Mouse (Mus musculus) heart, adult 11 months (tissue): ENCODE measurements at regions not wholly inside any gene's neighbourhood (a gene's known extent, or its start where the extent isn't known, plus 50 kb on each side); places are given as distances from the start of the nearest gene placed in this dataset.
"Not testable (repeated sequence)": the region's sequence is repeated elsewhere in the genome, so short reads cannot be mapped to it uniquely, and the experiment has no call there.

Experiments
- DNase-seq: peaks from one replicate; pipeline ENCODE4 v3.0.0; 2022

DNA sequence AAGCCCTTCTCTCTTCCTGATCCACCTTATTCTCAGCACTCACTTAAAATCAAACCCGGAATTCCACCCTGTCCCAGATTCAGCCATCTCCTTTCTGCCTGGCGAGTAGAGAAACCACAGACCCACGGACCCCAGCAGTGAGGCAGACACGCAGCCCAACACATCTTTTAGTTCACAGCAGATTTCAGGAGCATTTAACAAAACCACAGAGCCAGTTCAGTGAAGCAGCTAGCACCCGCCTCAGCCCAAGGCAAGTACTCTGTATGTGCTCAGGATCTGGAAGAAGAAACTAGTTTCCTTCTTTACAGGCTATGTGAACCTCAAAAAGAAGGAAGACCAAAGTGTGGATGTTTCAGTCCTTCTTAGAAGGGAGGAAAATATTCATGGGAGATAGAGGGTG is 560.6 kb downstream of the Nyap2 start:
- DNase-seq = no peak

DNA sequence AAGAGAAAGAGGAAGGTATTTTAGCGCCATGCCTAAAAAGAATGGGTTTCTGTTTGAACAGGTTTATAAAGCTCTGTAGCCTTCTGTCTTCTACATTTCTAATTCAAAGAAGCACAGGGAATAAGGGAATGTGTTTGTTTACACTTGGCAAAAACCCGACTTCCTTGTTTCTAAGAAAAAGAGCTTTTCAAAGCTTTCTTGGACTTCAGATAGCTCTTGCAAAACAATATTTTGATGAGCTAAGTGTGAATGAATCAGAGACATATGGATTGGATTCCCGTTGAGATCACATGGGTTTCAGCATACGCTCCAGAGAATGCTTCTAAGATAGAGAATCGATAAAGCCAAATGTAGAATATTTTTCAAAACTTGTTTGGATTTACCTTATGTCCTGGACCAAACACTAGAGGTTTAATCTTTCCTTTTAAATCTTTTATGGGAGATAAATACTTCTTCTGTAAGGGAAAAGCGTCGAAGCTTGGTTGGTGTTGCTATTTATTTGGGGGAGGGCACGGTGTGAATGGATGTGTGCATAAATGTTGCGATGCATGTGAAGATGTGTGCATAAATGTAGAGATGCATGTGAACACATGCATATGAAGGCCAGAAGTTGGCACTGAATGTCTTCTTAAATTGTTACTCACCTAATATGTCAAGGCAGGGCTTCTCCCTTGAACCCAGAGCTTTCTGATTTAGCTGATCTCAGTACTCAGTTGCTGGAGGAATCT is 576.4 kb downstream of the Nyap2 start:
- no peak for DNase-seq

DNA sequence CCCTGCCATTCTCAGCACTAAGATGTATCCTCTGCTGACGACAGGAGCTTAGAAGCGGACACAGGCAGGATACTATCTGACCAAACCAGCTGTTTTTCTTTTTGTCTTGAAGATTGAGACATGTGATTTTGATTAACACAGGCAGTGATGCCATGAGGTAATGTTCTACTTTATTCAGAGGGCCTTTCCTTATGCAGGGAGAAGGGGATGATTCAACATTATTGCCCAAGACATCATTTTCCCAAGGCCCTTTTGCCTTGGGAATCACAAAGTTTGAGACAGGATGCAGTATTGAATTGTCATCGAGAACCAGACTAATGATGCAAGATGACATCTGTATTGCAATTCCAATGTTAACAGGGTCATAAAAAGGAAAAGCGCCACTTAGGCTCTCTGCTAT is 571.7 kb upstream of the Gm9747 start:
- peak; percentile 87 for DNase-seq

DNA sequence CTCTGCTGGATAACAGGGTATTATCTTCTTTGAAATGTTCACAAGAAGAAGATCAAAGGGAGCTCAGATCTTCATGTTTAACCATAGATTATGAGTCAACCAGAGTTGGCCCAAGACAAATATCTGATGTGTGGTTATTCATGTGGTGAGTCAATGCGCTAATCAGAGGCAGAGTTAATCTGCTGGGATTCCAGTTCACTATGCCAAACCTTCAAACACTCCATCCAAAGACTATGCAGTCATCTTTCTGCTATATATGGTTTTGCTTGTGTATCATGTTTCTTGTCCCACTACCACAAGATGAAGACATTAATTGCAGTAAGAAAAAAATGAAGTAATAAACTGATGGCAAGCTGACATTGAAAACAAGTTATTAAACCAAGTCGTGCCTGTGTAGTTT is 561.8 kb upstream of the Gm9747 start:
- DNase-seq = no peak

DNA sequence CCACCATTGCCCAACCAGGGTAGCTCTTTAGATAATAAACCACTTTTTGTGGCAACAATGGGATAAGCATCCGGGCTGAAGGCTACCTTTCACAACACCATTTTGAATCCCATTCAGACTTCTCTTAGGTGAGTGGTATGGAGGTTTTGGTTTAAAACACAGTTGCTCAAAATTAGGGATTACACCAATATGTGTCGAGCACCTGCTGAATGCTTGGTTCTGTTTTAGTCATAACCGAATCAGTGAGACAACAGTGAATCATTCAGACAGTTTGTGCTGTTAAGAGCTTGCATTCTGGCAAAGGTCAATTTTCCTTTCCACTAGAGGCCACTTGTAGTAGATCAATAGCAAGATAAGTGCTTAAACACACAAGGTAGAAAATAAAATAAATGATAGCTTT is 561.2 kb upstream of the Gm9747 start:
- DNase-seq = no peak

DNA sequence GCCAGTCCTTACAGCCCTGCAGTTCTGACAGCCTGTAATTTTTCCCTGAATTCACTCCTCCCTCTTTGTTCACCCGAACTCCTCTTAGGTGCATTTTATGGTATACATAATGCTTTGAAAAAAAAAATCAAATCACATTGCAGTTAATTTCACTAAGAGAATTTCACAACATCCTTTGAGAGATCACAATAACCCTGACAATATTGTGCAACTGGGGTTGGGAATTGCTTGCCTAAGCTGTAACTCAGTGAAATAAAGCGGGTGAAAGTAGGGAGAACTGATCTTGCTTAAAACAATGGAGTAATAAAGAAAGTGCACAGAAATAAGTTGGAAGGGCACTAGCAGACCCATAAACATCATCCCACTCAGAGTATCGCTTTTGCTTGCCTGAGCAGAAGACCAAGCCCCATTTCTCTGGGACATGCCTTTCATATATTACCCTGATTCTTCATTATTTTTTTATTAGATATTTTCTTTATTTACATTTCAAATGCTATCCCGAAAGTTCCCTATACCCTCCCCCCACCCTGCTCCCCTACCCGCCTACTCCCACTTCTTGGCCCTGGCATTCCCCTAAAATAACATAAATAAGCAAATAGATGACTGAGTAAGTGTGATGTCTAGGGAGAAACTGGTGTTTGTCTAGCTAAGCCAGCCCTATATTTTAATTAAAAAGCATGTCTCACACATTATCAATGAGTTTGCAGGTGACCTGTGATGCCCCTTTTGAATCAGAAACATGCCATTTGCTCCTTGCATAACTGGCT is 557.2 kb upstream of the Gm9747 start:
- no peak for DNase-seq

DNA sequence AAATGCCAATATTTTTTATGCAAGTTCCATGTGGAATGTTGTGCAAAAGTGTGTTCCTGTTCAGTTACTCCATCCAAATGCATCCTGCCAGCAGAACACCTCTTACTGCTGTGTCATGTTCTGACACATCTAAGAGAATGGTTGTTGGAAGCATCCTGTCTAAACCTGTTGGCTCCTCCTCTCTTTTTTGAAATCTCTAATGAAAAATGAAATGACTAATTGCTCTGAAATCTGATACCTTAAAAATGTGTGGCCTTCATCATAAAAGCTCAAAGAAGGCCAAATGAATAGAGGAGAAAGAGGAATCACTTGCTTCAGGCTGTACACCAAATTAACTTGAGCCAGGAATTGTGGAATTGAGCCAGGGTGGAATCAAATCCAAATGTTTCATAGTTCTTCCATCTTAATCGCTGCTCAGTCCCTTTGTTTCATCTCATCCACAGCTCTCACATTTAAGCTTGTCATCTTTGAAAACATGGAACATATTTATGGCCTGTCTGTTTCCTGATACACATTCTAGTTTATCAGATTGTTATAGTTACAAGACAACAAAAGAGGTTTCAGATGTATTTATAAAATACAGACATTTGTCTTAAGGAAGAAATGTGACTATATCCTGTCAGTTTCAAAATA is 555.0 kb upstream of the Gm9747 start:
- DNase-seq = no peak

DNA sequence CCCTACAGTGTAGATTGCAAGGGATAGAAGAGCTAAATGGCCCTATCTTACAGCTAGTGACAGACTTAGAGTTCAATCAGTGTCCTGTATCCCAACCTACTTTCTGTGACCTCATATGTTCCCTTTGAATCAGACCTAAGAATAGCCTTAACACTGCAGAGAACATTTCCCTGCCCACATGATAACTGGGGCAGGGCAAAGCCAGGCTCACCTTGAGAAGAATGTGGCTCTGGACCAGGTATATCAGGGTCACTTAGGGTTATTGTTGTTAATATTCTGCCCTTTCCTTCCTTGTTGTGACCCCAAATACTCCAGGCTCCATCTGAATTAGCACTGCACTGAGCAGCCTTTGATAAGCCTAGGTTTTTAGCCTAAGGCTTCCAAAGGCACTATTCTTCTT is 536.8 kb upstream of the Gm9747 start:
- peak; percentile 91 for DNase-seq

DNA sequence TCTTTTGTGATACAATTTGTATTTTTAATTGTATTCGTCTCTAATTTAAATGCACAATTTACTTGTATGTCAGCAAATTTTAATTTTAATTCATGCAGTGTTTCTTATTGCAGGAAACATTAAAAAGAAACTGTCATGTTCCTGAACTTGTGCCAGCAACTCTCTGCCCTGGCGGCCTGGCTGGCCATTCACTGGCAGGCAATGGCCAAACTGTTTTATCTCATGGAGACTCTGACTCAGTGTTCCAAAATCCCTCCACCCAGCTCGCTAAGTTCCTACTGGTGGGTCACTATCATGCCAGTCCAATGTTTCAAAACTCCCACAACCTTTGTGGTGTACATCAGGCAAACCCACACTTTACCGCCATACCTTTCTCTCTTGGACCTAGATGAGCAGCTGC is 523.7 kb upstream of the Gm9747 start:
- DNase-seq = peak; percentile 90

DNA sequence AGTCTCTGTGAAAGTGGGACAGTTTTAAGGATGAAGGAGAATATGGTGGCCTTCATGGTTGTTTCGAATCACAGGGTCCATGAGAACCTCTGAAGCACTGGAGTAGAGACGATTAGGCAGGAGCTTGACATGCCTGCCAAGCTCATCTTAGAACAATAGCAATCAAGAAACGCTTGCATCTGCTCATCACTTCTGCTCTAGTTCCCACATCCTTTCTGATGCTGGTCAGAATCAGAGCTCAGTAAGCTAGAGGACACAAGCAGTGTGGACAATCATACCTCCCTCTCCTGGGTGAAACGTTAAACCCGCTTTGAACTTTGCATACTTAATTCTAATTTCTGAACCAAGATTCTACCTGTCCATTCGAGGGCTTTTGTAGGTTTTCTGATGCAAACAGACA is 515.8 kb upstream of the Gm9747 start:
- DNase-seq = no peak

DNA sequence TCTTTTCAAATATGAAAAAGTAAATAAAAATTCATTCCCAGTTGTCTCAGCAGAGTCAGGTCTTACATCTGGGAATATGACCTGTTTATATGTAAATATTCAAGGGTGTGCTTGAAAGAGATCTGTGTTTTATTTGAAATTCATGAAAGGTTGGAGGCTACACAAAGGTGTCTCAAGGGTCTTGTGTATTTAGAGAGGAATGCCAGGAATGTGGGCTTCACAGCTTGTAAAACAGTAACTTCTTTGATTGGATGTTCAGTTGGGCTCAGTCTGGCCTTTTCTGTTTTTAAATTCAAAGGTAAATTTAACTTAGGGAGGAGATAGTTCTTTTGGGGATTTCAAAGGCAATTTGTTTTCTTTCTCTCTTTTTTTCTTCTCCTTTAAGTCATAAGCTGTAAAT is 514.7 kb upstream of the Gm9747 start:
- DNase-seq = no peak

DNA sequence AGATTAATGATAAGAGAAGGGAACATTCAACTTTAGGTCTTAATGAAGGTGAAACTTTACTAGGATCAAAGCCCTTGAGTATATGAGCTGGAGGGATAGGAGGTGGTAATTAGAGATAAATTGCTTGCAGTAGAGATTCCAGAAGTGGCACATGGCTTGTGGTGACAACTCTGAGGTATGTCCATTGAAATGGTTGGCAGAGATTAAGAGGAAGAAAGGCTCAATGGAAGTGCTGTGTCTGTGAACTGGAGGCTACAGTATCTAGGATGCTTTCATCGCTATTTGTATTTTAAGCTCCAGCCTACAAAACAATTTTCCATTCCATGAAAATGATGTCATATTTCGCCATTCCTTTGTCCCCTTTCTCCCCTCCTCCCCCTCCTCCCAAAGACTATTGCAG is 508.1 kb upstream of the Gm9747 start:
- DNase-seq = no peak

DNA sequence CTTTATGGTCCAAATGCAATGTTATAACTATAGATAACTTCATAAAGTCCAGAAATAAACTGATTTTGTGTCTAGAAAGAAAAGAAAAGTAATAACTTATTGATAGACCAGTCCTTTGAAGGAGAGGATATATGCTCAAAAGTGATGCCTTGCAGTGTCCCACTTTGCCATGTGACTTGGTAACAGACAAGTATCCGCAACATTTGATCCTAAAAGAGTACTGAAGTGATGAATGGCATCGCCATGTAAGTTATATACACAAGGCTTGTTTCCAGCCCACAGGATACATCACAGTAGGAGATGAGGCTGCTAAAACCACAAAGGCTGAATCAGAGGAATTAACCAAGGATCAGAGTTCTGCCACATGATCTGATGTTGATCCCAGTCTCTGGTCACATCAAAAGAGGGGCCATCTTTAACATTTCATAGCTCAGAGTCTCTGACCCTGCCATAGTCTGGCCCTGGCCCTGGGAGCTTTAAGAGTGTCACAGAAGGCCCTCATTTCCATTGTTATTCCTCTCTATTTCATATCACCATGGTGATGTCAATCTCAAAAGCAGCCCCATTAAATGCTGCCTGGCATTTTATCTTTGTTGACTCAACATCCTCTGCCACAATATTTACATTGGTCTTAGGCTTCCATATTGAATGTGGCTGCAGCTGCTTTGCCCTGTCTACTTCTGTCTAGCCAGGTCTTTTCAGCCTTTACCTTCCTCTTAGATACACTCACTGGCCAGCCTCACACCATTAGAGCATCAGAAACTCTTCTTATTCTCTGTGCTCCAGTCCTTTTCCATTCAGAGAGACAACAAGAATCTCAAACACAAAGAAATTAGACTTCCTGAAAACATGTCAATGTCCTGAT is 506.4 kb upstream of the Gm9747 start:
- no peak for DNase-seq

DNA sequence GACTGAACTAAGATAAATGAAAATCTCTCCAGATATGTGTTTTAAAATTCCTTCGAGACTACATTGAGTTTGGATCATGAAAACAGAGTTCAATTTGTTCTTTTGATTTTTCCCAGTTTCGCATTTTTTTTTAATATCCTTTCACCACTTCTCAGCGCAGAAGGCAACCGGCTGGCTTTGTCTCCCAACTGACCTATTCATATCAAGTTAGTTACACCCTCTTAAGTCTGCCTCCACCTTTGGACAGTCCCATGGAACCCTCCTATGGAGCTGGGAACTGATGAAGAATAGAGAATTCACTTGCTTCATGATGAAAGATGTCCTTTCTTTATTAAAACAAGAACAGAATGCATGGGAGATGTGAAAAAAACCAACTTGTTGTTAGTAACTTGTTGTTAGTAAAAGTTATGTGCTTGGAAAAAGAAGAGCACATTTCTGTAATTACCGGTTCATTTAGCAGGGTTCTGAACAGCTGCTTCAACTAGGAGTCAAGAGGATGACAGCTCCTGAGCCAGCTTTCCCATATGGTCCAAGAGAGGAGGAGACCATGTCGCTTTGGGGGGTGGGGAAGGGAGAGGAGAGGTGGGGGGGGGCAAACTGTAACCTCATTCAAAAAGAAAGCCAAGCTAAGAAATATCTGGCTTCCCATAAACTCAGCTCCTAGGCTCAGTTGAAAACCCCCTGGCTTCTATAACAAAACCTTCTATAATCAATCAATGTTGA is 495.6 kb upstream of the Gm9747 start:
- DNase-seq = peak; percentile 89

DNA sequence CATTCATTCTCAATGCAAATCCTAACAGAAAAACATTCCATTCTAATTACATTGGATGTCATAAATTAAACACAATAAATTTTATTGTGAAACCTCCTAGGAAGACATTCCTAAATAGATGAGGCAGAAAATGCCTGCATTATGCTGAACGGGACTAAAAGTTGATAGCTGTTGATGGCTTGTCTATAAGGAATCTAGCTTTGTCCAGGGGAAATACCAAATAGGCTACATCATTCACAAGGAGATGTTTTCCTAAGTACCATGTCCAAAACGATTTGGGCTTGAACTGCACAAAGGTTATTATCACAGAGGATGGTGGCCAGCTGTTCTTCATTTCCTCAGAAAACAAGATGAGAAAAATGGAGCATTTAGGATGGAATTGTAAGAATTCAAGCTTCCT is 494.5 kb upstream of the Gm9747 start:
- peak; percentile 62 for DNase-seq

DNA sequence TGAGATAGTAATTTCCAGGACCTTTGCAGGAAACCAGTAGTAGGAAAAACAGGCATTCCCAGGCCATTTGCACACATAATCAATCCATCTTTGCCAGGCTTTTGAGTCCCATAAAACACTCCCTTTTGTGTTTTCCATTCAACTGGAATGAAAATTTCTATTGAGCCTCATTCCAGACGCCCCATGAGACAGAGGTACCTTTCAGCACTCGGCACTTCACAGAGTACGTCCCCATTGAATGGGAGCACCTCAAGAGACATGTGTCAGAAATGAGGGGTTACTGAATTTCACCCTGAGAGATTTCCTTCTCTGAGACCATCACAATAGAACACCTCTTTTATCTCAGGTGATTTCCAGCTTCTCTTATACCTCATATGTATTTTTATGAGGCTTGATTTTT is 493.5 kb upstream of the Gm9747 start:
- DNase-seq = peak; percentile 71

DNA sequence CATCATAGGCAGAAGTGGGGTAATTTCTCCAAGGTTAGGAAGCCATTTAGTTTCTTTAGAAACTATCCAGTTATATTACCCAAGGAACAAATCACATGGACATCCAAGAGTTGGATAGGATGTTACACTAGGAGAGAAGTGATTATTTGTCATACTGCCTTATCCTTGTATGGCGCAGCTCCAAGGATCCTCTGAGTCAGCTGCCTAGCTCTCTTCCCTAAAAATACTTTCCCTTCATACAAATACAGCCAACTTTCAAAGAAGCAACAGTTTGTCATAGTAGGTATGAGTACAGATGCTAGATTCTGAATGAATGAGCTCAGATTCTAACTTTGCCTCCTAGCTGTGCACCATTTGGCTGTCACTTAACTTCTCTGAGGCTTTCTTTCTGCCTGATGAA is 492.9 kb upstream of the Gm9747 start:
- peak; percentile 88 for DNase-seq

DNA sequence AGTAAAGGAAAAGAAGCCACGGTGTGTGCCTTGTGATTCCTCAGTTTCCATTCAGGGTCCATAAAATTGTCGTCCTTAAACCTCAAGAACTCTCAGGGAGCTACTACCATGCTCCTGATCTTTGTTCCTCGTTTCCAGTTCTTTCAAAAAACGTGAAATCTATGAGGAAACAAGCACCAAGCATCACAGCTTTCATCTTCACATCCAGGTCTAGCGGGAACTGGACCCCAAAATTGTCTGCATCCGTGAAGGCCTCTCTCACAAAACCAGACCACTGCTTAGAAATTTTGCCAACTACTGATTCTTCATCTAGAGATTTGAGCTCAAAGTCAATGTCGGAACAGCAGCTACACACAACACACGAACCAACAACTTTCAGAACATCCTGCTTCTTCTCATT is 491.0 kb upstream of the Gm9747 start:
- DNase-seq = not testable (repeated sequence)

DNA sequence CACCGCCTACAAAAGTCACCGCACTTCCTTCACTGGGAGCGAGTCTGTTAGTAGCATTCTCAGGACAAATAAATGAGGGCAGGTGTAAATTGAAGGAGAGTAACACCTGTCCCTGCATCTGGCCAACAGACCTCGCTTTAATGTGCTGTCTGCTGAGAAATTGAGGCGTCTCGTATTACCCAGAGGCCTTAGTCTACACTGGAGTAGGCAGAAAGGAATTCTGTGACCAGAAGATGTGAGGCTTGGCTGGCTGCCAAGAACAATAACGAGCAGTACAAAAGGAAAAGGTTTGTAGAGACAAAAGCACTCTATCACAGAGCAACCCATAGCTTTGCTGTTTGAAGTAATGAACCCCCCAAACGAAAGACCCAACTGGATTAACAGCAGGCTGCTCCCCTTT is 488.4 kb upstream of the Gm9747 start:
- DNase-seq = peak; percentile 89

DNA sequence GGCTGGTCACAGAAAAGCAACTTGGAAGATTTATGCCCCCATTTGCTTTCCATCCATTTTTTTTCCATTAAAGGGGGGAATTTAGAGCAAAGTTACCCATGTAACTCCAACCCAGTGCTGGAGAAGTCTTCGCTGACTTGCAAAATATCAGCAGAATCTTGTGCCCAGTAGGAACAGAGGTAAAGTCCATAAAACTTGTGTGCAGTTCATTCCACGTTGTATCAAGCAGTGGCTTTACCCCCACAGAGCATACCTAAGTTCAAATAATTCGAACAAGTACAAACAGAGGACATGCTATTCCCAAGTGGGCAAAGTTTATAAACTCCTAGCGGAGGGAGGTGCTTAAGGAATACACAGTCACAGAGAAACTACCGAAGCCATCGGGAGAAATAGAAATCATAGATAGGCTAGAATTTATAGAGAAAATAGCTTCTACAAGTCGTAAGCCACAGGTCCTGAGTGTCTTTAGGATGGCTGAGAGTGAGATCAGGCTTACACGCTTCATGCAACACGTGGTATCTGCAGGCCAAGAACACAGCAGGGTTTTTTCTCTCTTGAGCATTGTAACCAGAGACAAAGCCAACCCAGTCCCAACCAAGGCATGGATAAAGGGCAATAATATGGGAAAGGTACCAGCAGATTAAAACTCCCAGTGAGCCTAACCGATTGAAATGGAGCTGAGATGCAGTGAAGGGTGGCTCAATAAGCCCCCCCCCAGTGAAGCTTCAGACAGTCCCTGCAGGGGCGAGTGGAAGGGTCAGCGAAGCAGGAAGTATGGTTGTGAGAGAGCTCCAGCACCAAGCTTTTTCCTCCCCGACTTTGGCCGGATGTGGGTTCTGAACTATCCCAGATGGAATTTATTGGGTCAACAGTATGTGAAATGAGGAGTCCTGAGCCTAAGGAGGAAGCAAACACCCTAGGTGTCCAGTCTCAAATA is 487.6 kb upstream of the Gm9747 start:
- peak; percentile 60 for DNase-seq

DNA sequence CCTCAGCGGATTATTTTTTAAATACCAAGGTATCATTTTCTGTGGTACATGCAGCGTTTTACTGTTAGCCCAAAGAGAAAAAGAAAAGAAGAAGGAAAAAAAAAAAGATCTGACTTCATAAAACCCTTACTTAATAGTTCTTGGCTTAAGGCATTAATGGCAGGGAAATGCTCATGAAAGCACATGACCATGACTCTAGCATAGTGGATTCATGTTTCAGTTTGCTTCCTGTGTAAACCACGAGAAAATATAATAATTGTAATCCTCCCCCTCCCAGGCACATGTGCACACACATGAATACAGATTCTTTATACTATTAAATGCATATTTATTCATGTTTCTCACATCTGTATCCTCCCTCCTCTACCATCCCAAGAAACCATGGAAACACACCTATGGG is 486.9 kb upstream of the Gm9747 start:
- DNase-seq = no peak
